Comparison of ENCODE assay signal across 8 mouse cellular contexts in the genomic region with DNA sequence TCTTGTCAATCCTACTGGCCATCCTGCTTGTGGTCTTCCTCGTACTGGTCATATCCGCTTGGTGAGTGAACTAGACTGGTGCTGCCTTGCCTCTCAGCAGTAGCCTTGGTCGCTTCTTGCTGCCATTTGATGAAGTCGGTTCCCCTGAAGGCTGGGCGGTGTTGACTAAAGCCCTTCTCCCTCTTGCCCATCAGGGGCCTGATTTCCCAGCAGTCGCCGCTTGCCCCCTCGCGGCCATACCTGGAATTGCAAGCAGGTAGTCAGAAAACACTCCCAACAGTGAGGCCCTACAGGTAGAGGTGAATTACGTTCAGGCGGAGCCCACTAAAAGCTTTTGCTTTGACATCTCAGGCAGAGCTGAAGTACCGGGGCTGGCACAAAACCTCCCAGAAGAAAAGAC. TPM values are rescaled to one million over a fixed set of nuclear protein-coding genes. Genes with fewer than 3 reads are reported as not detected.
DNase-seq lines count a peak whose midpoint lies in the region; ATAC-seq lines count a peak whose summit lies in the region.

No protein-coding gene starts in this region.

- no peaks in the 10 kb centered on the region for H3K9me3 ChIP-seq in neural tube, embryonic 15.5 days (replicated peaks)

- H3K27ac ChIP-seq in neural tube, embryonic 15.5 days (replicated peaks): no peak overlapping the region

- no peaks in the 10 kb centered on the region for H3K36me3 ChIP-seq in neural tube, embryonic 15.5 days

- 12% methylated on average over 12 of the region's 12 CpGs for WGBS in neural tube, embryonic 15.5 days

- no peak overlapping the region for H3K4me2 ChIP-seq in neural tube, embryonic 15.5 days

- peak; percentile 88 for DNase-seq in neural tube, embryonic 10.5 days (ENCODE audit: extremely low spot score, low spot score)
- peak; percentile 57 for DNase-seq in cerebellum, adult 8-10 months
- DNase-seq in gastrocnemius, postnatal 36 days: peak; percentile 71 to 80
- peak; percentile 93 for DNase-seq in kidney, postnatal 10 days
- DNase-seq in lung, adult 18-20 months: peak; percentile 68 to 76
- DNase-seq in ovary, postnatal 36 days (ENCODE audit: low spot score): peak; percentile 80
- DNase-seq in thymus, postnatal 14 days: peak; percentile 83

- no peak for ATAC-seq in neural tube, embryonic 15.5 days (ENCODE audit: low FRiP score)

- H3K4me3 ChIP-seq in neural tube, embryonic 15.5 days (replicated peaks): no peak overlapping the region

- intact Hi-C loops in gastrocnemius, postnatal 36 days (cut with DNase I): loop anchor here (2.0 to 5.0 kb wide), 2 partner anchors 81 to 184 kb away; a partner anchor contains a TSS

- H3K9ac ChIP-seq in neural tube, embryonic 15.5 days (replicated peaks): no peak overlapping the region

- H3K27me3 ChIP-seq in neural tube, embryonic 15.5 days (replicated peaks): no peaks in the 10 kb centered on the region

- H3K4me1 ChIP-seq in neural tube, embryonic 15.5 days: no peaks in the 10 kb centered on the region

RNA-seq across cellular contexts. Expression of a gene that starts 7.3 kb away (rescaled TPM):
- polyA plus RNA-seq in neural tube, embryonic 15.5 days (2015; fragmentation: Nextera tagmentation; extraction: Ambion mirVana): 1.2 TPM in 1 of 2 replicates, not detected in the other
- total RNA-seq in gastrocnemius, postnatal 36 days (2021): not detected

RNA-seq across cellular contexts. Expression of a gene that starts 22.1 kb away (rescaled TPM):
- polyA plus RNA-seq in neural tube, embryonic 15.5 days (2015; fragmentation: Nextera tagmentation; extraction: Ambion mirVana): 19.2 and 21.4 TPM in 2 replicates
- 10 to 100 TPM; 23.8 to 23.9 TPM for total RNA-seq in gastrocnemius, postnatal 36 days (2021)

RNA-seq across cellular contexts. Expression of a gene that starts 23.3 kb away (rescaled TPM):
- polyA plus RNA-seq in neural tube, embryonic 15.5 days (2015; fragmentation: Nextera tagmentation; extraction: Ambion mirVana): 1.1 and 3.7 TPM in 2 replicates
- total RNA-seq in gastrocnemius, postnatal 36 days (2021): not detected

RNA-seq across cellular contexts. Expression of a gene that starts 54.9 kb away (rescaled TPM):
- polyA plus RNA-seq in neural tube, embryonic 15.5 days (2015; fragmentation: Nextera tagmentation; extraction: Ambion mirVana): 216 and 226 TPM in 2 replicates
- total RNA-seq in gastrocnemius, postnatal 36 days (2021): 10 to 100 TPM; 56.0 to 60.9 TPM
